9 mouse cellular contexts compared by ENCODE assay signal in the genomic region with DNA sequence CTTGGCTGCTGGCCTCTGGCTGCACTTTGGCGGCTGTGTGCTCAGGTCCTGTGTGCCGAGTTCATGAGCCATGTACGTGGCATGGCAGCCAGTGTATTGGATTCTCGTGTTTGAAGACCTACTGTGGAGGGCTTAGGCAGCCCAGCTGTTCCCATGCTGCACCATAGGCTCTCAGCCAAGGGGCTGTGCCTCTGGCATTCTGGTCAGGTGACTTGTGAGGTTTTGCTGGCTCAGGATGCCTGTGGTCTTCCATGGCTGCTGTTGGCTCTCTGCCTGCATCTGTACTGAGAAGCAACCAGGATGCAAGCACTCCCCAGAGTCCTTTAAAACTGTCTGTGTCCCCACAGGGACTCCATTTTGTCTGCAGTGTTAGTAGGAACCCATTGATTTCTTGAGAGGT. TPM values are rescaled to one million over a fixed set of nuclear protein-coding genes. Genes with fewer than 3 reads are reported as not detected.
DNase-seq lines count a peak whose midpoint lies in the region; ATAC-seq and TF ChIP-seq lines count a peak whose summit lies in the region.
"Had no signal": no experiment of that assay in that cellular context is flagged by ENCODE, and none has a peak within 500 bp of the region (broad histone marks: within the 10 kb centered on the region; RNA-seq: fewer than 3 reads in every experiment).

No protein-coding gene starts in this region.

- TF ChIP-seq CTCF in lung, adult 2 months (IDR thresholded peaks at IDR 0.05; ENCODE audit: insufficient read depth, low read length), result no peak
- TF ChIP-seq CTCF in bone marrow macrophage, adult 2 months (IDR thresholded peaks at IDR 0.05; ENCODE audit: low read depth, low read length), result no peak

- DNase-seq in lung, postnatal 10 days, result peak; percentile 42
- DNase-seq in lung, adult 2 months, result no peak
- DNase-seq in heart, postnatal 4 days, result peak; percentile 35
- DNase-seq in adrenal gland, postnatal 14 days, result no peak
- no peak for DNase-seq in left cerebral cortex, adult 11 months (ENCODE audit: low spot score)
- no peak for DNase-seq in retina, embryonic 14.5 days (ENCODE audit: low spot score)

- peak; percentile 10; the same call in 1 of the 2 replicates for ATAC-seq in megakaryocyte progenitor cell, adult 5-6 weeks (replicated peaks; ENCODE audit: poor library complexity)
- ATAC-seq: midbrain, embryonic 13.5 days had no signal

- WGBS in lung, adult 2 months, result 65% methylated on average over 4 of the region's 4 CpGs

- H3K4me1 ChIP-seq in lung, adult 2 months (ENCODE audit: control insufficient read depth, insufficient read depth, low read length), result peaks cover 4% of the 10 kb centered on the region; the same call in 1 of the 2 replicates
- H3K4me1 ChIP-seq in bone marrow macrophage, adult 2 months (ENCODE audit: control insufficient read depth, insufficient read depth, low read length), result peaks cover 32% of the 10 kb centered on the region

- H3K4me3 ChIP-seq in lung, adult 2 months (replicated peaks; ENCODE audit: extremely low read depth, low read depth, low read length), result no peak overlapping the region
- H3K4me3 ChIP-seq in bone marrow macrophage, adult 2 months (ENCODE audit: insufficient read depth, low read length), result no peak overlapping the region
- H3K4me3 ChIP-seq: midbrain, embryonic 13.5 days had no signal

- H3K27ac ChIP-seq in bone marrow macrophage, adult 2 months (ENCODE audit: insufficient read depth, low read depth, low read length), result peak overlapping the region; percentile 33; the same call in 1 of the 2 replicates
- H3K27ac ChIP-seq: midbrain, embryonic 13.5 days had no signal

- TF ChIP-seq POLR2A in lung, adult 2 months (IDR thresholded peaks at IDR 0.05; ENCODE audit: borderline replicate concordance, extremely low read depth, low read depth, low read length), result no peak
- no peak for TF ChIP-seq POLR2A in bone marrow macrophage, adult 2 months (IDR thresholded peaks at IDR 0.05; ENCODE audit: borderline replicate concordance, low read depth, low read length)

RNA-seq across cellular contexts. Expression of gene Zfp750, which starts 33.0 kb away (rescaled TPM):
- 1.3 and 5.6 TPM in 2 replicates for polyA plus RNA-seq in lung, adult 2 months (2012; rRNA removed)
- not detected in 2 replicates for polyA plus RNA-seq in bone marrow macrophage, adult 2 months (2012; ENCODE audit: insufficient read depth, insufficient read length, missing spikeins)
- total RNA-seq in heart, postnatal 4 days (2021), result under 1 TPM in 1 of 2 experiments, not detected in 1; 0.07 TPM
- not detected in 2 replicates for total RNA-seq in megakaryocyte progenitor cell, adult 5-6 weeks (2015)
- 0.14 TPM in 1 of 2 replicates, not detected in the other for total RNA-seq in megakaryocyte progenitor cell, adult 5-6 weeks (2017)
- 1.0 and 1.8 TPM in 2 replicates for total RNA-seq in adrenal gland, postnatal 14 days (2021)

Comparison
In these comparisons a context has a peak if more than half of its experiments do, and no peak if none do; other contexts are left out.
1. DNase-seq: peak in lung, postnatal 10 days (single experiment) and heart, postnatal 4 days (single experiment); none in lung, adult 2 months (single experiment), adrenal gland, postnatal 14 days (single experiment), left cerebral cortex, adult 11 months (single experiment) and retina, embryonic 14.5 days (single experiment).